Mouse (Mus musculus) left cerebral cortex, postnatal 14 days (tissue): Measurements from ENCODE around the gene Cep89. TPM values are rescaled to one million over a fixed set of nuclear protein-coding genes. Genes with fewer than 3 reads are reported as not detected.

ENCODE experiments used
- DNase-seq, 2 experiments: peaks; one replicate each; pipeline ENCODE4 v3.0.0; 2021 to 2022; ENCODE audit warnings: low spot score in 2 of 2, mixed read lengths in 1 of 2
- intact Hi-C: fragments of 180-260 bp; cut with DNase I; formaldehyde crosslinking; loops from one replicate; pipeline ENCODE4 v1.15.1; 2025
- long read RNA-seq, 2 experiments: library from polyadenylated mRNA; stranded (forward); transcript quantifications; one replicate each; pipeline ENCODE4 v2.0.0; 2021
- total RNA-seq, 2 experiments: library from RNA; stranded (reverse); gene quantifications; 2 replicates each; pipeline ENCODE4 v1.2.3; 2021

Gene Cep89
- total RNA-seq = 10 to 100 TPM; 22.2 to 22.5 TPM
- long read RNA-seq, experiment 1, transcript Cep89-201 (19 exons, 2,610 nt) = major isoform, 11 of 24 reads
- long read RNA-seq, experiment 1, partial matches to known transcripts = 1 of 24 reads
- long read RNA-seq, experiment 1, other reads (novel, unspliced or antisense) = 12 of 24 reads
- long read RNA-seq, experiment 2, transcript Cep89-201 (19 exons, 2,610 nt) = major isoform, 11 of 22 reads
- long read RNA-seq, experiment 2, partial matches to known transcripts = 0 of 22 reads
- long read RNA-seq, experiment 2, other reads (novel, unspliced or antisense) = 11 of 22 reads

DNA sequence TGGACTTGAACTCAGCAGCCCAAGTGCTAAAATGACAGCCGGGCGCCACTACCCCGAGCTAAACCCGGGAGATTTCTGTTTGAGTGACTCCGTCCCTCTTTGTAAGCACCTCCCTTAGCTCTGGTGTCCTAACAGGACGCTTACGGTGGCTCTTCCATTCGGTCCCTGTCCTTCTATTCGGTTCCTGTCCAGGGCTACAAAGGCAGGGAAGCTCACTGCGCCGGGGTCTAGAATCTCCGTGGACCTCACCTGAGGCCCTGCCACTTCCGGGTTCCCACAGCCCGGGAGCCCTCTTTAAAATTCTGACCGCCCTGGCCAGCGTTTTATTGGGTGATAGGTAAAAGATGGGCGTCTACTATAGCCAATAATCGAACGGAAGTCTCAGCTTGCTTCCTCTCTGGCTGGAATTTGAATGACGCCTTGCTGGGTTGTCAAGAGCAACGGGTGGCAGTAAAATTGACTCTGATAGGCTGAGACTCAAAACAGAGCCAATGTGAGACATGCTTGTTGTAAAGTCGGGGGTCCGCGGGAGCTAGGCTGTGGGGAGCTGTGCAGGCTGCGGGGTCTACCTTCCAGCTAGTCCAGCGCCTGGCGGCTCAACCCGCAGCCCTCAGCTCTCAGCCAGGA, at the start of gene Cep89, which contains the start of gene Faap24:
Gene Cep89, plus strand, starts transcription at position 494 of the 627 bp plus-strand sequence.
Gene Faap24, minus strand, starts transcription at position 295 of the 627 bp plus-strand sequence.
- DNase-seq = peak; percentile 98 to 99
- intact Hi-C loops = no loop called here

DNA sequence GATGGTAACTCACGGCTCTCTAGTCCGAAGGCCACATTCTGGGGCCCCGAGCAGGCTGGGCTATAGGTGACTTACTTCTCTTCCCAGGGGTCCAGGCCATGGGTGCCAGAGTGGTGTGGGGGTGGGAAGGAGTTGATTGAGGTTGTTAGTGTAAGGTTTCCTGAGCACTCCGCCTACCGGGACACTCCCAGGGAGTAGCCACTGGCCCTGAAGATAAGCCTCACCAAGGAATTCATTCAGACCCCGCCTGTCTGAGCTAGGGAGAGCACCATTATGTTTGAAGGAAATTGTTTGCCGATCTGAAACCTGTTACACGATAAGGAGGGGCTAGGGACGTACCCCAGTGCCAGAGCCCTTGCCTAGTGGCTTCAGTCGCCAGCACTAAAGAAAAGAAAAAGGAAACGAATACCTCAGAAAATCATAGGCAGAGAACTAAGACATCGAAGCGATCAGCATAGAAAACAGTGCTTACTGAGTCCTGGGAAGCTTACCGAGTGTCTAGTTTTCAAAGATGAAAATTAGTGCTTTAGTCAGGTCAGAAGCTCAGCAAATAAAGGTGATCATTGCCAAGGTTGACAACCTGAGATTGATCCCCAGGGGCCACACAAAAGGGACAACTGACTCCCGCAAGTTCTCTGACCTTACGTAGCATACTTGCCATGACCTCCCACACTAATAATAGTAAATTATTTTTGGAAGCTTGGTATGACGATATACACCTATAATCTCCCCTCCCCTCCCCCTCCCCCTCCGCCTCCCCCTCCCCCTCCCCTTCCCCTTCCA, 48.7 kb upstream of the Cep89 start:
- intact Hi-C loops = no loop called here

DNA sequence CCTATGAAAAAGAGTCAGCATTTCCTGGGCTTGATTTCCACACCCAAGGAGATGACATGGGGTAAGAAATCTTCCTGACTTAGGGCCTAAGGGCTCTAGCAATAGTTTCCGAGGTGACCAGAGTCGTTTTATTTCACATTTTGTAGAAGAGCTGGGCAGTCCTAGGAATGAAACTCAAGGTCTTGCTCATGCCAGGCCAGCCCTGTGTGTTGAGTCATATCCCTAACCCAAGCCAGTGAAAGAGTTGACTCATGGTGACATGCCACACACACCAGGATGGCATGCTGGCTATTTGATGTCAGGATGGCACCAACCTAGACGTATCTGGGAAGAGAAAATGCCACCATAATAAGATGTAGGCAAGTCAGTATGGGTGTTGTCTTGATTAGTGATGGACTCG, 47.8 kb upstream of the Cep89 start:
- no peak for DNase-seq
- intact Hi-C loops = no loop called here

More for the DNA sequence above, 48.7 kb upstream of the Cep89 start:
- no peak for DNase-seq

DNA sequence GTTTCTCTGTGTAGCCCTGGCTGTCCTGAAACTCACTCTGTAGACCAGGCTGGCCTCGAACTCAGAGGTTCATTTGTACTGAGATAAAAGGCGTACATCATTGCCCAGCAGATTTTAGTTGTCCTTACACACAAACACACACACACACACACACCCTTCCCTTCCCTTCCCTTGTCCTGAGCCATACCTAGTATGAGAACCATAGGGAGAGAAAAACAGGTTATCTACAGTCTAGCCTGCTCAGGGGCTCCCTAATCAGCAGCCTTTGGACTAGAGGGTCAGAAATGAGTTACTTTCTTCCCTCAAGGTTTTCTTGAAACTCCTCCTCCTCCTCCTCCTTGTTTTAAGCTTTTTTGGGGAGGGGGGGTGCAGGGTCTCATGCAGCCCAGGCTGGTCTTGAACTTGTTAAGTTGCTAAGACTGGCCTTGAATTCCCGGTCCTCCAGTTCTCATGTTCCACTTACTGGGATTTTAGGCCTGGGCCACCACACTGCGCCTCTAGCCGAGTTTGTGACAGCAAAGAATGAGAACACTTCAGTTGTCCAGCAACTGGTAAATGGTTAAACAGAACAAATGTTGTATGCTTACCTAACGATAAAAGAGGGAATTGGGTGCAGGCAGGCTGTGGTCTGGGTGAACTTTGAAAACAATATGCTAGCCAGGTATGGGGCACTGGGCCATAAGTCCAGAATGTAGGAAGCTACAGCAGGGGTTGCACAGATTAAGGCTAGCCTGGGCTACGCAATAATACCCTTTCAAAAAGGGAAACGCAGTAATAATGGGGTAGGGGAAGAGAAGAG, 46.8 kb upstream of the Cep89 start:
- intact Hi-C loops = no loop called here
- DNase-seq = no peak

DNA sequence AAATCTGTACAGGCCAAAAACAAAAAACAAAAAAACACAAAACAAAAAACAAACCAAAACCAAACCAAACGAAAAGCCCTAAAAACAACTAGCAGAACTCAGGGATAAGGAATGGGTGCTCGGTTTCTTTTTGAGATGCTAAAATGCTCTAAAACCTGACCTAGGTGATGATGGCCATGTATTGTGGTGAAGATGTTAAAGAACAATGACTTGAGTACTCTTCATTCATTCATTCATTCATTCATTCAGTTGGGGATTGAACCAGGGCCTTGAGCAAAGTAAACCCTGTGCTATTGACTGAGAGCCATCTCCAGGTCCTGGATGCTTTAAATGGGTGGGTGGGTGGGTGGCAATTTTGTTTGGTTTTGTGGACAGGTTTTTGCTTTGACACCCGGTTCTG, 45.7 kb upstream of the Cep89 start:
- intact Hi-C loops = no loop called here
- no peak for DNase-seq

DNA sequence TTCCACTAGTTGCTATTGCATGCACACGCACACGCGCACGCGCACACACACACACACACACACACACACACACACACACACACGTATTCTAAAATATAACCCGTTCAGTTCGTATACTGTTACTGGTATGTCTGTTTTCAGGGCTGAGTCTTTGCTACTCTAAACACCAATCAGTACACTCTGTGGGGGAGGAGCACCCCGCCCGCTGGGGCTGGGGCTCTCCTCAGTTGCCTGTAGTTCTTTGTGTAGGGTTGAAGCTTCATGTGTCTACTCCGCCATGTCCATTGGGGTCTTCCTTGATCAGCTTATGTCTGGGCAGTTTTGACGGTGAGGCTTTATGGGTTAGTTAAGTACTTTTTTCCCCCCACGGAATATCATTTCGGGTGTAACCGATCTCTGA, 43.5 kb upstream of the Cep89 start:
- intact Hi-C loops = no loop called here
- no peak for DNase-seq

DNA sequence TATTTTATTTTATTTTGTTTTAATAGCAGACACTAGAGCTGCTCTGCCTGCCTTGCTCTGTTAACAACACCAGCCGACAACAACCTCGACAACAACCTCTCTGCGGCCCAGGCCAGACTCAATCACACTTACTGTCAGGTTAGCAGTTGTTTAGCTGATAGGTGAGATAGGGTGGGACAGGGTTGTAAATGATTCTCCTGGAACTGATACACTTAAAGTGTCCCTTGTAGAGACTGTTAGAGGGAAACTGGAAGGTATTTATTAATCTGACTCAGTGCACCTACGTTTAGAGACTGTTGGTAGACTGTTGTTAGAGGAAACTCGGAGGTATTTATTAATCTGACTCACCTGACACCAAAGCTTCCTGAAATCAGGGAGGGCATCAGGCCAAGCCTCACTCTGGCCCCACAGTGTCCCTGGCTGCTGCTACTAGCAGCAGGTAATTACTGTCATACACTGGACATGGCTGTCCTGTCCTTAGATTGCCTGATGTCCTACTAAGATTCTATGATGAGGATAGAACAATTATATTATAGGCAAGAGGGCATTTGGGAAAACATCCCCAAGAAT, 41.4 kb upstream of the Cep89 start:
- intact Hi-C loops = no loop called here
- DNase-seq = no peak

DNA sequence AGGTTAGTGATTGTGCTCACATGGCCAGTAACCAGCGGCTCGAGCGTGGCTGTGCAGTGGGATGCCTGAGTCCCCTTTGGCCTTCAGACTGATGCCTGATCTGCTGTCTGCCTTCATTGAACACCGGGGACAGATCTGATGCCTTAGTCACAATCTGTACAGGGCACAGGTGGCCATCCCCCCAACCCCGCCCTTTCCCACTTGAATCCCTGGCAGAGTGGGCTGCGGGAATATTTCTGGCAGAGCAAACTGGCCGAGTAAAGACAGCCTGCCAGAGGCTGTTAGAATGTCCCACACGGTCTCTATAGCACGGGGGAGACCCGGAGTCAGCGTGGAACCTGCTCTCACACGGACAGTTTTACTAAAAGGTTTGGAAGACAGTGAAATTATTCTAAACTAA, 39.2 kb upstream of the Cep89 start:
- DNase-seq = no peak
- intact Hi-C loops = no loop called here

DNA sequence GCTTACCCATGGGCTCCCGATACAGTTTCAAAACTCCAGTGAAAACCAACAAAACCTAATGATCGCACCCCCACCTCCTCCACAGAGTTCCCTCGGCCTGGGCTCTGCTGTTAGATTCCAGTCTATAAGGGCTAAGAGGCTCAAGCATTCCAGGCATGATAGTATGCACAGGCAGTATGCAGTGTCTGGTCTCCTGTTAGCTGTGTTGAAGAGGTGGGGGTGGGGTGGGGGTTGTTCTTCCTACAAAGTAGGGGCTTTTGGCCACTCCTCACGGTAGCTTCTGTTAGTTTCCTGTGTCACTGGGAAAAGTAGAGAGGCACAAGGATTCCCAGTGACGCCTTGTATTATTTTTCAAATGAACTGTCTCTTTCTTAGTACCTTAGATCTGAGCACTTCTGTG, 34.6 kb upstream of the Cep89 start:
- DNase-seq = no peak
- intact Hi-C loops = no loop called here

DNA sequence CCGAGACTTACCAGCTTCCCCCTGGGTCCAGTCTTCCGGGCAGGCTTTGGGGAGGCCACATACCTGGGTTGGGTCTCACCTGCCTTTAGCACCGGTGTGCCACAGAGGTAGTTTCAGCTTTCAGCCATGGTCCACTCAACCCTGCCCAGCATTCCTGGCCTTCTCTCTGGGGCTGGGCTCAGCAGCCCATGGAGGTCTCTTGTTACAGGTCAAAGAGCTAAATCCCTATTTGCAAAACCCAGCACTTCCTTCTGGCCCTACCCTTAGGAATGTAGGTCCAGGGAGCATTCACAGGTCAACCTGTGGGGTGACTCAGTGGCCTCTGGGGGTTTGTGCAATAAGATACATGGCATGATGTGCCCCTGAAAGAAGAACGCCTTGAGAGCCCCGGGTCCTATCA, 34.0 kb upstream of the Cep89 start:
- intact Hi-C loops = no loop called here
- DNase-seq = no peak

DNA sequence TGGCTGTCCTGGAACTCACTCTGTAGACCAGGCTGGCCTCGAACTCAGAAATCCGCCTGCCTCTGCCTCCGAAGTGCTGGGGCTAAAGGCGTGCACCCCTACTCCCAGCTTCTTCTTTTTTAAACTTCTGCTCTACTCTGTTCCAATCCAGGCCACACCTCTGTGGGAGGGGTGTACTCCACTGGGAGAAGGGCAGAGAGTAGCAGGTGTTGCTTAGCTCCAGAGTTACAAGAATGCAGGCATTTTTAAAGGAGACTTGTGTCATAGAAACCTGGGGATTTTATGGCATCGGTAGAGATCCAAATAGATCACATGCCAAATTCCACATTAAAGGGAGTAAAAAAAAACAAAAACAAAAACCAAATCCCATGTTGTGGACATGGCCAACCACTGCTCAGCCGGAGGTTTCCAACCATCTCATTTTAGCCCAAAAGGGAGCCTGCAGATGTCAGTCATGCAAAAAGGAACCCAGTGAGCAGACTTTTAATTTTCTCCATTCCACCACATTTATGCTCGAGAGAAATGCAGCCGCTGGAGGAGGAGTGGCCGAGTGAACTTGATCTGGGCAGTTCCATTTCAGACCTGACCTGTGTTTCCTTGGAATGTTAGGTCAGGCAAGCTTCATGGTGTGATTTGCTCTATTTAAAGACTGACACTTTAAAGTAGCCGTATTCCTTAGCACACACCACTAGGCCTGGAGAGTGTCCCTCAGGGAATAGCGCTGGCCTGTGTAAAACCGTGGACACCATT, 31.5 kb upstream of the Cep89 start:
- no peak for DNase-seq
- intact Hi-C loops = no loop called here

DNA sequence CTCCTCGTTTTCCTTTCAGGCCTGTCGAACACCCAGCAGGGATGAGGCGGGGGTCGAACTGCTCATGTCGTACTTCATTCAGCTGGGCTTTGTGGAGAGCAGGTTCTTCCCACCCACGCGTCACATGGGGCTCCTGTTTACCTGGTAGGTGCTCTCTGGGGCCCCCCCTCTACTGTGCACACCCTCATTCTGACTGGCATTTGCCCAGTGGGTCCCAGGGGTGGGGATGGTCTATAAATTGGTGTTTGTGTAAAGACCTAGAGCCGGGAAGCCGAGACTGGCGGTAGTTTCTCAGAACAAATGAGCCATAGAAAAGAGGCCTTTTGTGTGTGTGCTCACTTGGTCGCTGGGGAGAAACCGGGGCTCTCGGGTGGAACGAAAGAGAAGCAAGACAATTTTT, 25.7 kb upstream of the Cep89 start:
- intact Hi-C loops = no loop called here
- no peak for DNase-seq

DNA sequence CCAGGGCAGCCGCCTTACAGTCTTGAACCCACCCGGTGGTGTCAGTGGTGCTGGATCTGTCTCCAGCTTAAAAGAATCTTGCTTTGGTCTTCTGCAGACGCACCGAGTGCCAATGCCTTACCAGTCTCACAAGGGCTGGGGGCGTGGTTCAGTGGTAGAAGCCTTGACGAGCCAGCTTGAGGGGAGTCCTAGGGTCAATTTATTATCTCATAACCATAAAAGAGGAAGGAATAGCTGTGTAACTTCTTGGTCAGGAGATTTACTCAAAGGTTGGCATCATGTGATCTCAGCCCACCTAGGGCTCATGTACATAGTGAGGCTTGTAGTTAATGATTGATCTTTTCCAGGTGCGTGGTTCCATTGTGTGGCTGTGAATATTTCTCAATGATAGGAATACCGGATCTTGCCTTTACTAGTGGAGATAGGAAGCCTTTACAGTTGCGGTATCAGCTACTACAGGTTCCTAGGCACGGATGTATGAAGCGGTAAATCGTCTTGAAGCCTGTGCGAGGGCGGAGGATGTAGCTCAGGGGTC, 24.3 kb upstream of the Cep89 start:
- intact Hi-C loops = no loop called here

DNA sequence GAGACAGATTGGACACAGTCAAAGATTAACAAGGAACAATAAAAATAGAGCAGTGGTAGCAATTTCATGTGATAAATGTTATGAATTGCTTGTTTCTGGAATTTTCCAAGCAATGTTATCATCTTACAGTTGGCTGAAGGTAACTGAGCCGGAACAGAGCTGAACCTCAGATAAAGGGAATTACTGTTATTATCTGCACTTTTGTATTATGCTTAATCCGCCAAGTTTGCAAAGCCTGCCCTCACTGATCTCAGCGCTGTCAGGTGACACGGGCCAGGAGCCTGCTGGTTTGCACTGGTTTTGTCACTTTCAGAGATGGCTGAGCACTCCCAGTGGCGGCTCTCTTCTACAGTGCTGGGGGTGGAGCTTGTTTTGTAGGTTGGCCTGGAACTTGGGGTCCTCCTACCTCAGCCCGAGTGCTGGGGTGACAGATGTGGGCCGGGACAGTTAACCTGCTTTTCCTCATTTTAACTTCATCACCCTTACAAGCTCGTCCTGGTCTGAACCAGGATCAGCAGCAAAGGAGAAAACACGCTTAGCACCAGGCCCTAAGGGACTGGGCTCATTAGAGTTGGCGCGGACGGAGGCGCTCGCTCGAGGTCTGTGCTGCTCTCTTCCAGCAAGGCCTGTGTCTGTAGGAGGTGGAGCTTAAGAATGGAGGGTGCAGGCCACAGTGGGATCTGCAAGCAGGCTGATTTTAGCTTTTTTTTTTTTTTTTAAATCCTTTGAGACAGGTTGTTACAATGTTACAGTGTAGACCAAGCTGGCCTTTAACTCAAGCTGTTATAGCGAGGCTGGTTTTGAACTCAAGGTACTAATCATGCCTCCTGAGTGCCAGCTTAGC, 23.5 kb upstream of the Cep89 start:
- intact Hi-C loops = no loop called here
- no peak for DNase-seq

More for the DNA sequence above, 24.3 kb upstream of the Cep89 start:
- no peak for DNase-seq

DNA sequence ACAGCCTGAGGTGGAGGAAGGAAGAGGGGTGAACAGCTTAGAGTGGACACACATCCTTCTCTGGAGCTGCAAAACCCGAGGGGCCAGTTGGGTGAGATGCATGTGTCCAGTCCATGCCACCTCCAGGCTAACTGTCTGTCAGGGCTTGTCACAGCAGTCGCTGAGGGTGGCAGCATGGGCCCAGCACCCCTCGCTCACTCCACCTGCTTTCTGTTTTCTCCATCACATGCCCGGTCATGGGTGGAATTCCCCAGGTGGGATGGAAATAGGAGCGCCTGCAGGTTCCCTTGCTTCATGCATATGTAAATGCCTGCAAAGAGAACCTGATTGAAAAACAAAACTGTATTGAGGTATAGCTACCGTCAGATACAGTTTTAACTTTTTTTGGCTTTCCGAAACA, 22.6 kb upstream of the Cep89 start:
- no peak for DNase-seq
- intact Hi-C loops = no loop called here

DNA sequence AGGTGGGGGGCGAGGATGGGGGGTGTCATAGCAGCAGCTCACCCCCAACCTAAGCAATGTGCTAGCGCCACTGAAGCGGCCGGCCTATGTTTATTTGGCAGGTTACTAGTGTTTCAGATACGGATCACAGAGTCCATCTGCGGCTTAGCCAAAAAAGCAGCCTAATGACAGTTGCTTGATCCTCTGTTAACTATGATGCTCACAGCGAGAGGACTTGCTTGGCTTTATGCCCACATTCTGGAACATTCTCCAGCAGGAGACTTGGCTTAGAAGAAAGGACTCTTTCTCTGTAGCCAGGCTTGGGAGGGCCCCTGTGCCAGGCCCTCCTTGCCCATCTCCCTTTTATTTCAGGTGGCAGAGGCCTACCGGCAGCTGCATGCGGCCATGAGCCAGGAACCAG, 20.2 kb upstream of the Cep89 start:
- peak; percentile 27 to 49 for DNase-seq
- intact Hi-C loops = no loop called here

DNA sequence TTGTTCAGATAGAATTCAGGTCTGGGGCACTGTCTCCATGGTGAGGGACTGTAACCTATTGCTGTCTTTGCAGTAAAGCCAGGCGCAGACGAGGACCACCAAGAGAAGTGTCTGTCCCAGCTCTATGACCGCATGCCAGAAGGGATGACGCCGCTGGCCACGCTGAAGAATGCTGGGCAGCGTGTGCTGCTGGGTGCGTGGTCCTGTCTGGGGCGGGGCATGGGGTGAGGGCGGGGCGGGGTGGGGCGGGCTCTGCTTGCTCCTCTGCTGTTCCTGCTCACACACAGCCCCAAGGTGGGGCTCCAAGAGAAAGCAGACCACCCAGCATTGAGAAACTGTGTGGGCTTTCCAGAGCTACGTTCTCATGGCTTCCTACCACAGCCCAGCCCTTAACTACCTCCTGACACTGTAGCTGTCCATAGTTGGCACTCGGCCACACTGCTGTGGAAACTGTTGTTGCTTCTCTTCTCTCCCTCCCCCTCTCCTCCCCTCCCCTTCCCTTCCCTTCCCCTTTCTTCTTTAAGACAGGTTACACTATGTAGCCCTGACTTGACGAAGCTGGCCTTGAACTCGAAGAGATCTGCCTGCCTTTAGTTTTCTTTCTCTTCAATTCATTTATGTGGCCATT, 17.2 kb upstream of the Cep89 start:
- intact Hi-C loops = no loop called here
- DNase-seq = no peak
